Mouse (Mus musculus) forebrain, embryonic 16.5 days (tissue): ENCODE results near the gene Rin1. TPM values are rescaled to one million over a fixed set of nuclear protein-coding genes. Genes with fewer than 3 reads are reported as not detected.

Experiments used
- ATAC-seq: fragments of 200-750 bp; cut with Nextera tagmentation; 2 replicates; pipeline ENCODE4 v1.8.0; 2017; ENCODE audit warnings: mild to moderate bottlenecking, moderate library complexity
- H3K27ac ChIP-seq: fragments of 300-500 bp; sonication (generic); 2 replicates; pipeline ENCODE4 v1.5.1; 2014; ENCODE audit warnings: low read length, control low read depth
- H3K27me3 ChIP-seq: fragments of 300-500 bp; sonication (generic); replicated peaks from 2 replicates; pipeline ENCODE4 v1.6.1; 2014; ENCODE audit warnings: low read length; ENCODE audit not compliant: control insufficient read depth, insufficient read depth
- H3K36me3 ChIP-seq: fragments of 300-500 bp; sonication (generic); 2 replicates; pipeline ENCODE4 v1.6.1; 2014; ENCODE audit not compliant: control insufficient read depth, insufficient read depth
- H3K4me1 ChIP-seq: fragments of 300-500 bp; sonication (generic); replicated peaks from 2 replicates; pipeline ENCODE4 v1.6.1; 2014; ENCODE audit warnings: low read length; ENCODE audit not compliant: control insufficient read depth, insufficient read depth
- H3K4me2 ChIP-seq: fragments of 300-500 bp; sonication (generic); 2 replicates; pipeline ENCODE4 v1.6.1; 2014; ENCODE audit warnings: mild to moderate bottlenecking, low read length, control low read depth
- H3K4me3 ChIP-seq: fragments of 300-500 bp; sonication (generic); replicated peaks from 2 replicates; pipeline ENCODE4 v1.5.1; 2014; ENCODE audit warnings: mild to moderate bottlenecking, low read length, control low read depth
- H3K9ac ChIP-seq: fragments of 300-500 bp; sonication (generic); replicated peaks from 2 replicates; pipeline ENCODE4 v1.6.1; 2014; ENCODE audit warnings: low read depth, low read length, control low read depth
- H3K9me3 ChIP-seq: fragments of 300-500 bp; sonication (generic); 2 replicates; pipeline ENCODE4 v1.6.1; 2016; ENCODE audit warnings: low read length; ENCODE audit not compliant: control insufficient read depth
- WGBS: fragments of 180-500 bp; shearing (Covaris S2); extraction: QIAGEN DNeasy Blood & Tissue Kit; methylation state at CpG from one replicate; pipeline ENCODE4 v1.1.7; 2014; 5-methylcytosine and 5-hydroxymethylcytosine counted together
- polyA plus RNA-seq: library from polyadenylated mRNA; unstranded; fragments of >200 nt; fragmentation: Nextera tagmentation; extraction: Ambion mirVana; gene quantifications from 2 replicates; pipeline ENCODE4 v1.2.1, GENCODE M21; 2015

Gene Rin1
- polyA plus RNA-seq, 1 experiment from 2014 or later: 1.9 TPM

- Histone ChIP-seq H3K9me3 (no peaks in the 10 kb centered on the region), H3K4me1 (peaks cover 35% of the 10 kb centered on the region), H3K4me2 (peak overlapping the region; percentile 71), H3K9ac (peak overlapping the region; percentile 52), H3K36me3 (no peaks in the 10 kb centered on the region), H3K4me3 (peak overlapping the region; percentile 45), H3K27ac (peak overlapping the region; percentile 60), H3K27me3 (peaks cover 6% of the 10 kb centered on the region; the same call in 1 of the 2 replicates)
- ATAC-seq: peak; percentile 77
- WGBS: under 1% methylated on average over 39 of the region's 40 CpGs
Measured at GRCm38 (mm10) chr19:5071545-5072369, 21.5 kb downstream of the Rin1 start.

- Histone ChIP-seq H3K9me3 (no peaks in the 10 kb centered on the region), H3K4me3 (peak overlapping the region; percentile 45), H3K9ac (peak overlapping the region; percentile 52; the same call in 1 of the 2 replicates), H3K4me1 (peaks cover 32% of the 10 kb centered on the region), H3K36me3 (no peaks in the 10 kb centered on the region), H3K27ac (no peak overlapping the region), H3K27me3 (peaks cover 6% of the 10 kb centered on the region; the same call in 1 of the 2 replicates), H3K4me2 (peak overlapping the region; percentile 71)
- no peak for ATAC-seq
- WGBS: 2% methylated on average over 20 of the region's 20 CpGs
Measured at GRCm38 (mm10) chr19:5072389-5073019, 22.2 kb downstream of the Rin1 start.

- WGBS: 1% methylated on average over 15 of the region's 15 CpGs
- Histone ChIP-seq H3K27me3 (peaks cover 7% of the 10 kb centered on the region; the same call in 1 of the 2 replicates), H3K36me3 (no peaks in the 10 kb centered on the region), H3K9me3 (no peaks in the 10 kb centered on the region), H3K4me2 (peak overlapping the region; percentile 71), H3K4me3 (peak overlapping the region; percentile 45; the same call in 1 of the 2 replicates), H3K9ac (no peak overlapping the region), H3K27ac (no peak overlapping the region), H3K4me1 (peaks cover 27% of the 10 kb centered on the region)
- no peak for ATAC-seq
Measured at GRCm38 (mm10) chr19:5073028-5073427, 22.7 kb downstream of the Rin1 start.

GRCm38 (mm10) chr19:5073518-5073917, 23.2 kb downstream of the Rin1 start:
- H3K4me2 ChIP-seq: no peak overlapping the region
- H3K9me3 ChIP-seq: no peaks in the 10 kb centered on the region
- H3K36me3 ChIP-seq: no peaks in the 10 kb centered on the region
- no peak overlapping the region for H3K27ac ChIP-seq
- H3K4me1 ChIP-seq: peaks cover 22% of the 10 kb centered on the region
- H3K27me3 ChIP-seq: peaks cover 10% of the 10 kb centered on the region; the same call in 1 of the 2 replicates
- H3K9ac ChIP-seq: no peak overlapping the region
- H3K4me3 ChIP-seq: no peak overlapping the region
- no peak for ATAC-seq
- WGBS: 39% methylated on average over 5 of the region's 5 CpGs

GRCm38 (mm10) chr19:5079279-5079678, 29.0 kb downstream of the Rin1 start:
- Histone ChIP-seq H3K4me2 (no peak overlapping the region), H3K4me1 (no peaks in the 10 kb centered on the region), H3K36me3 (no peaks in the 10 kb centered on the region), H3K4me3 (no peak overlapping the region), H3K9ac (no peak overlapping the region), H3K9me3 (no peaks in the 10 kb centered on the region), H3K27ac (no peak overlapping the region), H3K27me3 (peaks cover 40% of the 10 kb centered on the region)
- ATAC-seq: no peak
- 88% methylated on average over 1 of the region's 1 CpGs for WGBS

GRCm38 (mm10) chr19:5082005-5082404, 31.7 kb downstream of the Rin1 start:
- Histone ChIP-seq H3K27me3 (peaks cover 61% of the 10 kb centered on the region), H3K4me2 (no peak overlapping the region), H3K4me1 (peaks cover 10% of the 10 kb centered on the region), H3K9ac (no peak overlapping the region), H3K9me3 (no peaks in the 10 kb centered on the region), H3K4me3 (no peak overlapping the region), H3K36me3 (no peaks in the 10 kb centered on the region), H3K27ac (no peak overlapping the region)
- ATAC-seq: no peak
- WGBS: 71% methylated on average over 18 of the region's 18 CpGs

GRCm38 (mm10) chr19:5082596-5082995, 32.3 kb downstream of the Rin1 start:
- H3K9ac ChIP-seq: no peak overlapping the region
- no peak for ATAC-seq
- H3K9me3 ChIP-seq: no peaks in the 10 kb centered on the region
- no peaks in the 10 kb centered on the region for H3K36me3 ChIP-seq
- H3K27ac ChIP-seq: no peak overlapping the region
- peaks cover 13% of the 10 kb centered on the region for H3K4me1 ChIP-seq
- no peak overlapping the region for H3K4me3 ChIP-seq
- no peak overlapping the region for H3K4me2 ChIP-seq
- WGBS: 72% methylated on average over 24 of the region's 24 CpGs
- H3K27me3 ChIP-seq: peaks cover 61% of the 10 kb centered on the region

- 59% methylated on average over 3 of the region's 3 CpGs for WGBS
- H3K9ac ChIP-seq: peak overlapping the region; percentile 71
- H3K4me2 ChIP-seq: peak overlapping the region; percentile 85
- peak overlapping the region; percentile 64 for H3K4me3 ChIP-seq
- peaks cover 20% of the 10 kb centered on the region for H3K4me1 ChIP-seq
- no peaks in the 10 kb centered on the region for H3K36me3 ChIP-seq
- H3K27ac ChIP-seq: no peak overlapping the region; the same call in 1 of the 2 replicates
- H3K9me3 ChIP-seq: no peaks in the 10 kb centered on the region
- H3K27me3 ChIP-seq: peaks cover 58% of the 10 kb centered on the region
- ATAC-seq: no peak
Measured at GRCm38 (mm10) chr19:5083961-5084833, 33.9 kb downstream of the Rin1 start.

GRCm38 (mm10) chr19:5084834-5085144, 34.5 kb downstream of the Rin1 start:
- Histone ChIP-seq H3K9ac (peak overlapping the region; percentile 71), H3K9me3 (no peaks in the 10 kb centered on the region), H3K27ac (no peak overlapping the region), H3K4me1 (peaks cover 24% of the 10 kb centered on the region), H3K27me3 (peaks cover 58% of the 10 kb centered on the region), H3K36me3 (no peaks in the 10 kb centered on the region), H3K4me3 (peak overlapping the region; percentile 64), H3K4me2 (peak overlapping the region; percentile 85)
- no peak for ATAC-seq
- 4% methylated on average over 15 of the region's 15 CpGs for WGBS
